Mouse (Mus musculus) liver, embryonic 14.5 days (tissue): ENCODE measurements around the gene Rap1gap2.

ENCODE experiments used
- CTCF ChIP-seq: IDR thresholded peaks from 2 replicates; pipeline ENCODE4 v1.5.1; 2016; ENCODE audit warnings: antibody characterized with exemption, low read depth, control low read depth
- EP300 ChIP-seq: IDR thresholded peaks from 2 replicates; pipeline ENCODE4 v1.6.1; 2016; ENCODE audit warnings: antibody characterized with exemption, low read depth

- TF ChIP-seq CTCF (no peak), EP300 (no peak)
Measured at GRCm38 (mm10) chr11:74443147-74443923, 167.4 kb downstream of the Rap1gap2 start.
